Mouse (Mus musculus) gastrocnemius, adult 18-20 months (tissue): ENCODE data around the gene Rab3gap2. TPM values are rescaled to one million over a fixed set of nuclear protein-coding genes. Genes with fewer than 3 reads are reported as not detected.

Experiments used
- DNase-seq: peaks from one replicate; pipeline ENCODE4 v3.0.0; 2021; ENCODE audit warnings: low spot score
- total RNA-seq, 2 experiments: library from RNA; stranded (reverse); gene quantifications; 2 replicates each; pipeline ENCODE4 v1.2.3; 2021

Rab3gap2 gene
- total RNA-seq, 2 experiments from 2014 or later: 17.6 to 17.8 TPM

- no peak for DNase-seq
Measured at GRCm38 (mm10) chr1:185217966-185218365, 14.0 kb downstream of the Rab3gap2 start.

GRCm38 (mm10) chr1:185226889-185227288 is 23.0 kb downstream of the Rab3gap2 start:
- no peak for DNase-seq

- no peak for DNase-seq
Measured at GRCm38 (mm10) chr1:185227766-185228165, 23.8 kb downstream of the Rab3gap2 start.

- DNase-seq: peak; percentile 34
Measured at GRCm38 (mm10) chr1:185229406-185230201, 25.7 kb downstream of the Rab3gap2 start.

GRCm38 (mm10) chr1:185235837-185236236 is 31.9 kb downstream of the Rab3gap2 start:
- no peak for DNase-seq

GRCm38 (mm10) chr1:185236530-185236929 is 32.6 kb downstream of the Rab3gap2 start:
- DNase-seq: no peak

- no peak for DNase-seq
Measured at GRCm38 (mm10) chr1:185243013-185243412, 39.1 kb downstream of the Rab3gap2 start.

GRCm38 (mm10) chr1:185245456-185245855 is 41.5 kb downstream of the Rab3gap2 start:
- no peak for DNase-seq

GRCm38 (mm10) chr1:185247429-185248085 is 43.6 kb downstream of the Rab3gap2 start:
- no peak for DNase-seq

- DNase-seq: no peak
Measured at GRCm38 (mm10) chr1:185248728-185249127, 44.8 kb downstream of the Rab3gap2 start.

- no peak for DNase-seq
Measured at GRCm38 (mm10) chr1:185252351-185252750, 48.4 kb downstream of the Rab3gap2 start.

- DNase-seq: no peak
Measured at GRCm38 (mm10) chr1:185253140-185253892, 49.4 kb downstream of the Rab3gap2 start.

GRCm38 (mm10) chr1:185255336-185255735 is 51.4 kb downstream of the Rab3gap2 start:
- no peak for DNase-seq

GRCm38 (mm10) chr1:185256753-185257152 is 52.8 kb downstream of the Rab3gap2 start:
- peak; percentile 32 for DNase-seq

- DNase-seq: no peak
Measured at GRCm38 (mm10) chr1:185262565-185262964, 58.6 kb downstream of the Rab3gap2 start.

GRCm38 (mm10) chr1:185268675-185269074 is 64.8 kb downstream of the Rab3gap2 start:
- DNase-seq: no peak

GRCm38 (mm10) chr1:185270403-185271097 is 66.6 kb downstream of the Rab3gap2 start:
- DNase-seq: no peak

- no peak for DNase-seq
Measured at GRCm38 (mm10) chr1:185271373-185271772, 67.5 kb downstream of the Rab3gap2 start.

- DNase-seq: no peak
Measured at GRCm38 (mm10) chr1:185274819-185275545, 71.1 kb downstream of the Rab3gap2 start.

- no peak for DNase-seq
Measured at GRCm38 (mm10) chr1:185275976-185276375, 72.1 kb downstream of the Rab3gap2 start.

GRCm38 (mm10) chr1:185277022-185277421 is 73.1 kb downstream of the Rab3gap2 start:
- DNase-seq: no peak
